Mouse (Mus musculus): Measurements from ENCODE around the gene Uhrf1. TPM values are rescaled to one million over a fixed set of nuclear protein-coding genes. Genes with fewer than 3 reads are reported as not detected.

The Uhrf1 gene
- total RNA-seq, 2 experiments from 2014 or later = 71.8 to 76.7 TPM

DNA sequence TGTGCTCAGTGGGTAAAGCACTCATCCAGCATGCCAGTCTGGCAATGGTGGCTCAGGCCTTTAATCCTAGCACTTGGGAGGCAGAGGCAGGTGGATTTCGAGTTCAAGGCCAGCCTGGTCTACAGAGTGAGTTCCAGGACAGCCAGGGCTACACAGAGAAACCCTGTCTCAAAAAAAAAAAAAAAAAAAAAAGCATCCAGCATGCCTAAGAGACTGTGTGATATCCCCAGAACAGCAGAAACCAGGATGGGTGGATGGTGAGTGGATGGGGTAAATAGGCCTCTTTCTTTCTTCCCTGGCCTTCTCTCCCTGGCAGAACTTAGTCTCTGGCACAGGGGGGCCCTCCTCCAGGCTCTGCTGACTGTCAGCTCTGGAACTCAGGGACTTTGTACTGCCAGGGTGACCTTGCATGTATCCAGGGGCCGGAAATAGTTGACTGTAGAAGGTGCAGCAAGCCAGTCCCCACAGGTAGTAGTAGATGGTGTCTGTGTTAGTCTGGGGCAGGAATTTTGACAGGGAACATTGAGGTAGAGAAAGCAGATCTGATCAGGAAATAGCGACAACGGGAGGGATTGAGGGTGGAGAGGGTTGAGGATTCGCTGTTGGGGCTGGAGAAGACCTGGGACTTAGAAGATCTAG is 27.2 kb upstream of the Uhrf1 start:
- DNase-seq = peak; percentile 43

DNA sequence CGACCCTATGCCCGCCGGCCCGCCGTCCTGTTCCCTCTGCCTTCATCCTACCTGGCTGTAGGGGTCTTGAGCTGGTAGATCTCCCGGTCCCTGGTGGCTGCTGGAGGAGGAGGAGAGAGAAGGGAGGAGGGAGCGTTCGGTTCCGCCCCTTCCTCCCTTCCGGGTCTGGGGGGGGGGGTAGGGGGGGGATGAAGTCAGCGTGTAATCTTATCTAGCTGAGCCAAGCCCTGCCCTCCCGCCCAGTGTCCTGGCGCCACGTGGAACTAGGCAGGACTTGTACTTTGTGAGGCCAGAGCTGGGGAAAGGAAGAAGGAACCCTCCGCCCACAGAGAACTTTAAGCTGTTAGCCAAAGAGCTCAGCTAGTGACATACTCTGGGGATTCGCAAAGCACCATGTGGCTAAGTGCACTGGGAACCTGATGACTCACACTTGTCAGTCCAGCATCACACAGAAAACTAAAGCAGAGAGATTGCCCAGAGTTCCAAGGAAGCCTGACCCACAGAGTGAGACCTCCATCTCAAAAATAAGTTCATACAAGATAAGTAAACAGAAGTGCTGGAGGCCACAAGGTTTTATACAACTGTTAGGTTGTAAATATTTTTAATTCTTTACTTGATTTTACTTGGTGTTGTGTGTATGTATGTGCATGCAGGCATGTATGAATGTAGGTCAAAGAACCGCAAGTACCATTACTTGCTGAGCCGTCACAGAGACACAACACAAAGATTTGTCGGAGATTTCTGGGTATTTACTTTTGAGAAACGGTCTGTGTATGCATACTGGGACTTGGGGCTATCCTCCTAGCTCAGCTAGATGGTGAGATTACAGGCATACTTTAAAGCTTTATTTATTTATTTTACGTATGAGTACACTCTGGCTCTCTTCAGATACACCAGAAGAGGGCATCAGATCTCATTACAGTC is 26.2 kb upstream of the Uhrf1 start, which contains the start of gene Ticam1:
Gene Ticam1 (minus strand): TSS at position 144 of the 924 bp plus-strand sequence.
- DNase-seq = peak; percentile 93

DNA sequence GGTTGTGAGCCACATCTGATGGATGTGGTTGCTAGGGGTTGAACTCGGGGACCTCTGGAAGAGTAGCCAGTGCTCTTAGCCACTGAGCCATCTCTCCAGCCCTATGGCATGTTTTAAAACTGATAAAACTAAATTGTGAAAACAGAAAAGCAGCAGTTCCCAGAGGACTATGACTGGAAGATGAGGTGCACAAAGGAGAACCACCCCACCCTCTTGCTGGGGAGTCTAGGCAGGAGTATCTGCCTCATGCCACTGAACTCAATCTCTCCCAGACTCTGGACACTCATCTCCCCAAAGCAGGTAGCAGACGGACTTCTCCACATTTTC is 25.6 kb upstream of the Uhrf1 start:
- DNase-seq = no peak

DNA sequence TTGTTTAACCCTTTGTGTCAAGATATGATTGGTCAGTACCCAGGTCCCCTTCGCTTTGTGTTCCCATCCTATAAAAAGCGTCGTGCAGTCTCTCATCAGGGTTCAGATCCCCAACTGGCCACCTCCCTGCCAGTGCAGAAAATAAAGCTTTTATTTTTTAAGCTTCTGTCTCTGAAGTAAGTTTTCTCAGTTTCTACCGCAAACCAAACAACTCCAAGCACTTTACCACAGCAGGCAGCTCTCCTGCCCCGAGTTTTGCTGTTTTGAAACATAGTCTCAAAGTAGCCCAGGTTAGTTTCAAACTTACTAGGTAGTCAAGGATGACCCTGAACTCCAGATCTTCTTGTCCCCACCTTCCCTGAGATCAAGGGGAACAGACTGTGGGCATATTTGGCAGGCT is 24.8 kb upstream of the Uhrf1 start:
- DNase-seq = no peak

DNA sequence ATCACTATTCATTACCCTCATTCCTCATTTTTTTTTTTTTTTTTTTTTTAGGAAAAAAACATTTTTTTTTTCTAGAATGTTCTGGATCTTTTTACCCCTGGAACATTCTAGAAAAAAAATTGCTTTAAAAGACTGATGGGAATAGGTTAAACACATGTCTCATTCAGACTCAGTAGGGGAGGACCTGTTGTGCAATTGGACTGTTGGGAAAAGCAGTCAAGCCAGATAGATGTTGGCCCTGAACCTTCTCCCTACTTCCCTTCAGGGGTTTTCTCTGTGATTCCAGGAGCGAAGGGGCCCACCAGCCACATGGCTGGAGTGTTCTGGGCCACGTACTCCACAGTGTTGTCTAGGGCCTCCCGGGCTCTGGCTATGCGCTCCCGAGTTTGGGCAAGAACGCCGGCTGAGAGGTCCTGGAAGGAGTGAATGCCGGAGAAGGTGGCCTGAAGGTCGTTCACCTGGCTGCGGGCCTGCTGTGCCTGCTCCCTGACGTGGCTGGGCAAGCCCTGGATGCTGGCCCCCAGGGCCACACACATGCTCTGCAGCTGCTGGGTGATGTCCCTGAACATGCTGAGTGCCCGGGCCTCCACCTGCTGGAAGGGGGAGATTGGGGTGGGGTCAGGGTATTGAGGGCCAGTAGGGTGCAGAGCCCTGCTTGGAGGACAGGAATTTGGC is 23.5 kb upstream of the Uhrf1 start:
- peak; percentile 58 for DNase-seq

DNA sequence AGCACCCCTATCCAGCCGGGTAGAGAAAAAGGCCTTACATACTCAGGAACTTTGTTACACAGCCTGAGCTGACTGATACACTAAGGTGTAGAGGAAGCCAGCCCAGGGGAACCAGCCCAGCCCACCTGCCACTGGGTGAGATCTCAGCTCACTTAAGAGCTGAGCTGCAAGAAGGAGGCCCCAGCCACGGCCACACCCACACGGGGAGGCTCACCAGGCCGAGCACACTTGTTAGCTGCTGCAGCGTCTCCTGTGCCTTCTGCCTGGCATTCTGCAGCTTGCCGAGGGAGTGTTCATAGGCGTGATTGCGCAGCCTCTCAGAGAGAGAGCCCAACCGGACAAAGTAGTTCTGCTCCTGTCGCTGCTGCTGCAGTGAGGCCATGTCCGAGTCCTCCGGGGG is 21.9 kb upstream of the Uhrf1 start:
- no peak for DNase-seq

DNA sequence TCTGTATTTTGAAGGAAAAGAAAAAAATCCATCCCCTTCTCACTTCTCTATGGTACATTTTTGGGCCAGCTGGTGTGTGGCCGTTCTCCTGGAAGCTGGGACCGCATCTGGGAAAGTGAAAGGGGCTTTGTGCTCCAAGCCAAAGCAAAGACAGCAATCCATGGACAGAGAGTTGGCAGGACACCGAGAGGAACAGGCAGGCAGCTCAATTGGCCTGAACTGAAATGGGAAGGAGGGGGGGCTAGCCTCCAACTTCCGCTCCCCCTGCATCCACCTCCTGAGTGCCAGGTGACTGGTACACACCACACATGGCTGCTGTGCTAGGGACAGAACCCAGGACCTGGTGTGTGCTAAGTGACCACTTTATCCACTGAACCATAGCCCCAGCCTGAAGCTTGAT is 20.3 kb upstream of the Uhrf1 start:
- DNase-seq = no peak

DNA sequence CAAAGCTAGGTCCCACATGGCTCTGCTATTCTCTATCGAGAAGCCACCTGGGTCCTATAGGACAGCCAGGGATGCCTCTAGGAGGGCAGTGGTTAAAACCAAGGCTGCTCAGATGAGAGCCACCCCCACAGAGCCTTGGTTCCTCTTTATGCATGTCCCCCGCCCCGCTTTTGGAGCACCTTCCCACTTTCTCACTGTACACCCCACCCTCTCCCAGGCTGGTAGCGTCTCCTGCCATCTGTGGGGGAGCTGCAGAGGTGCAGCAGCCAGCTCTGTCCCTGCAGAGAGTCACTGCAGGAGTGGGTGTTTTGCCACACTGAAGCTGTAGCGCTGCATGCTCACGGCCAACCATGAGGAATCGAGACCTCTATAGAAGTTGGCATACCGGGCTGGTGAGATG is 19.8 kb upstream of the Uhrf1 start:
- DNase-seq = no peak

DNA sequence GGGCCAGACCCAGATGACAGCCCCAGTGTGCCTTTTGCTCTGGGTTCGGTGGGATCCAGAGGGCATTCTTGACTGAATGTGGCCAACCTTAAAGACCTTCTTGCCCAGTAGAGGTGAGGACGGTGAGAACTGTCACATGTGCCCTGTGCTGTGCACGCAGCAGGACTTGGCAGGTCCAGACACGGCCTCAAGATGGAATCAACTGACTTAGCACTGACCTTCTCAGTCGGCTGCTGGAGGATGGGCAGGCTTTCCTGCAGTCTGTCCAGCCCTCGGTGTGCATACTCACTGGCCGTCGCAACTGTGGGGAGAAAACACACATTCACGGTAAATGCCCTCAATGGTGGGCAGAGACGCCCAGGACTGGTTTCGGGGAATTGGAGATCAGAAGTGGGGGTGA is 17.1 kb upstream of the Uhrf1 start:
- no peak for DNase-seq

DNA sequence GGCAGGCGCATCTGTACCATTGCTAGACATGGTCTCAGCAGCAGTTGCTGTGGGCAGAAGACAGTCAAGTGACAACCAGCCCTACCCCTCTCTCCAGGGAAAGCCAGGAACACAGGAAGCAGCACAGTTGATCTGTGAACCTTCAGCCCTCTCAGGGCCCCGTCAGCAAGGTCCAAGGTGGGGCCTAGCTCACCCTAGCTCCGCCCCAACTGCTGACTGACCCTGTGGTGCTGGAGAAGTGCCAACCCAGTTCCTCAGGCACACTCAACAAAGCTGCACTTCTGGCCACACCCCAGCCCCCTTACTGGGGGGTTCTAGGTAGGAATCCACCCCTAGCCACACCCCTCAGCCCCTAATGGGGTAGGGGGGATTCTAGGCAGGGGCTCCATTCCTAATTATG is 15.3 kb upstream of the Uhrf1 start:
- peak; percentile 72 for DNase-seq

DNA sequence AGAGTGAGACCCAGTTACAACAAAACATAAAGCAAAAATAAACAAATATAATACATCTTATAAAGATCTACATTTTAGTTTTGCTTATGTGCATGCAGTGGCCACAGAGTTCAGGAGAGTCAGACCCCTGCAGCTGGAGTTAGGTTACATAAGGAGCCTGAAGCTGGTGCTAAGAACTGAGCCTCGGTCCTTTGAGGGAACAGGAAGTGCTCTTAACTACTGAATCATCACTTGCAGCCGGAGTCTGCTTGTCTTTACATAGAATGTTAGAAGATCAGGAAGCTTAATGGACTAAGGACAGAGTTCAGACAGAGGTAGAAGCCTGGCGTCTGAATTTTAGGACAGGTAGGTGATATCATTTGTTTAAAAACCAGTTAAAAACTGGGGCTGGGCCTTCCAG is 14.3 kb upstream of the Uhrf1 start:
- no peak for DNase-seq

DNA sequence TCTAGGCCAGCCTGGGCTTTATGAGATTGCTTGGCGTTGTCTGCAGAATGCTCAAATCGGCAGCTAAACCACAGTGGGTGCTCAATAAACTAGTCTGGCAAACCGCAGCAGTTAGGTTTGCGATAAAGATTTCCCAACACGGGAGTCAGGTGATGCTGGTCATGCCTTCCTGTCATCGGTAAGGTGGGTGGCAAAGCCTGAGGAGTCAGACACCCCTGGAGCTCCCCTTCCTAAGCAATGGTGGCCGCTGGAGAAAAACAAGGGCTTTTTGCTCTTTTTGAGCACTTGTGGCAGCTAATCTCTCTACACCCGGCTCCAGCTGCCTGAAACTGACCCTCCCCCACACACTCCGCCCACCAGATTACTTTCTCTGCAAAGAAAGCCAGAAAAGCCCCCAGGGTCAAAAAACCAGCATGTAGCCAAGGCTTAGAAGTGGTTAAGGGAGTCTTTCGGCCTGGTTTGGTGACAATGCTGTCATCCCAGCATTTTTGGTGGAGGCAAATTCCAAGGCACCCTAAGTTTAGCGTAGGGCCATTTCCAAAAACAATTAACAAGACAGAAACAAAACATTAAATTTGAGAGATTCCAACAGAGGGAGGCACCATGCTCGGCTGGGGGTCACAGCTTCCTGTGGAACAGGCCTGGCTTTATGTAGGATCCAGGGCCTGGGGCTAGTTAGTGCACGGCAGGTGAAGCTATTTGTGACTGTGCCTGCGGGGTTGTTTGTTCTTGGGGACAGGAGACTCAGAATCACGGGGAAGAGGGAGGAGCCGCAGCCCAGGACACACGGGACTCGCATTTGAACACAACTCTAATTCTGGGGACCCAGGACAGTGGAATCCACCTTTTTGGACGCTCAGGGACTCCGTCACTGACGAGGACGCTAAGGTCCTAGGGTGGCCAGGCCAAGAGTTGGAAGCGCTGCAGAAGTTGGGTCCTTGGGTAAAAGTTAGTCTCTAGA is 13.5 kb upstream of the Uhrf1 start:
- DNase-seq = peak; percentile 78

DNA sequence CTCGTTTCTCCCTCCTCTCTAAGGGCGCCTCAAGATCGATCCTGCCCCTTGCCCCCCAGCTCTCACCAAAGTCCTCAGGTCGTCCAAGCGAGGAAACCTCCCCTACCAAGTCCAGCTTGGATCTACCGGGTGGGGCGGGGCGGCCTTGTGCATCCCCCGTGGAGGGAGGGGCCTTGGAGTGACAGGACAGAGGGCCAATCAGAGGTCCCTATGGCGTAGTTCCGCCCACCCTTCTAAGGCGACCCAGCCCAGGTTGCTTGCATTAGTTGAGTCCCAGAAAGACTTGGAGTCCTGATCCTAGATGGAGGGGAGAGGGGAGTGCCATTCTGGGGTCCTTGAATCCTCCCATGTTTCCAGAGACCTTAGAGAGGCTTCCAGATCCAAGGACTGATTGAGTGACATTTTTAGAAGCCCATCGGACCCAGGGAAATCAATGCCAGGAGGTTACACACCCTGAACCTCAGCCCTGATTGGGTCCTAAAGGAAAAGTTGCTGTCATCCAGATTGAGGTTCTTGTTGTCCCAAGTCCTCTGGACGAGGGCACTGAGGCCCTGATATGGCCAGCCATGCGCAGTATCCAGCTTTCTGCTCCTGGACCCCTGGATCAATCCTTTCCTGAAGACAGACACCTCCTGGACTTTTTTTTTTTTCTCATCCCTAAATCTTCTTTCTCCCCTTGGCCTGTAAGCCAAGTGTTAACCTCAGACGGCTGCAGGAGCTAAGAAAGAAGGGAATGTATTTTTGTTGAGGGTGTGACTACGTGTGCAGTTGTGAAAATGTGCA is 12.5 kb upstream of the Uhrf1 start:
- DNase-seq = peak; percentile 99

DNA sequence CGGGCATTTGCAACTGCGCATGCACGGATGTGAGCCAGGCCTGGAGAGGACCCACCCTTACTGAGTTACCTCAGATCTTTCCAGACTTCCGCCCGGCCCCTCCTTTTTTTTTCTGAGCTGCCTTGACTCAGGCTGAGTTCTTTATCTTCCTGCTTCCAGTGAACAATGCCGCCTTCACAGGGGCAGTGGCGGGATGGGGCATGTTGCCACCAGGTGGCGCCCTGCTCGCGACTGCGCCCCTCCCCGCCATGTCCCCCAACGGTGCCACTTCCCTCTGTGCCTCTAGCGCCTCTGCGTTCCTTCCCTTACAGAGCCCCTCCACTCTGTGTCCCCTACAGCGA is 12.0 kb upstream of the Uhrf1 start:
- peak; percentile 93 for DNase-seq

DNA sequence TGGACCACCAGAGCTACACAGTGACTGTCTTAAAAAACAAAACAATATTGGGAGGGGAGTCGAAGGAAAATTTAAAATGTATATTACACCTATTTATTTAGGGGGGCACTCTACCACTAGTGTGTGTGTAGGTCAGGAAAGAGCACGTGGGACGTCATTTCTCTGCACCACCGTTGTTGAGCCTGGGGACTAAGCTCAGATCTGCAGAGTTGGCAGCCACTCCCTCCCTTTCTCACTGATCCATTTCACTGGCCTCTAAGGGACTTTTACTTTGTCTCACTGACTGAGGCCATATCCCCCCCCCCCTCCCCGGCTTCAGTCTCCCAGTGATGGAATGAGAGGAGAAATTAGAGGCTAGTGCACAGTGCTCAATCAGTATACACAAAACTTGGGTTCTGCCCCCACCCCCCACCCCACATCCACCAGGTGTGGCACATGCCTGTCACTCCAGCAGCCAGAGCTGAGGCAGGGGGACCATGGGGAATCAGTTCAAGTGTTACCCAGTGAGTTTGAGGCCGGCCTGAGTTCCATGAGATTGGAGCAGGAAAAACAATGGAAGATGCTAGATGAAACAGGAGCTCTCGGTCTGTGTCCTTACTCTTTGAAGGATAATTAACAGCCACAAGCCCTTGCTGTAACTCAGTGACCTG is 11.2 kb upstream of the Uhrf1 start:
- no peak for DNase-seq

DNA sequence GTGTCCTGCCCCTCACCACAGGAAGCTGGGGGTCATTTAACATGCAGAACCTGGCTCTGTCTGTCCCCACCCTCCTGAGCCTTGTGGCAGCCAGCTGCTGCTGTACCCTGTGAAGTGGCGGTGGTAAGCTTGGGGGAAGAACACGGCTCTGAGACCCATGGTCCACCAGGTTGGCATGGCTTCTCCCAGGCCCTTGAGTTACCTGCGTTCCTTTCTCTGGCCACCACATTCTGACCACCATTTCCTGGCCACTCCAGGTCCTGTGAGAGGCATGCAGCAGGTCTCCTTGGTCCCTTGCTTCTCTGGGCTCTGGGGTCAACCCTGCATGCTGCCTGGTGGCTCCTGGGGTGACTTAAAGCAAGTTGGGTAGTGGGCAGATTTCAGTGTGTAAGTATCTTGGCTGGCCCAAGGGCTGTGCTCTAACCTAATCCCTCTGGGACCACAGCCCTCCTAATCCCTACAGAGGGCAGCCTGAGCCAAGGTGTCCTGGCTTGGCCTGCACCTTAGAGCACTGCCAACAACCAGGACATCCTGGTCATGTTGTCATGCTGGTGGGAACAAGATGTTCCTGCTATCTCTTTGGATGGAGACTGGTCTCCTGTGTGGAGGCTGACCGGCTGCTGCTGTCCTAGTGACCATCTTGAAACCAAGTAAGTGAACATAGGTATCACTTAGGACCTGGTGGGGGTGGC is 10.4 kb upstream of the Uhrf1 start, which contains the start of gene Plin3:
Gene Plin3 (minus strand): TSS at position 343 of the 692 bp plus-strand sequence.
- DNase-seq = no peak

DNA sequence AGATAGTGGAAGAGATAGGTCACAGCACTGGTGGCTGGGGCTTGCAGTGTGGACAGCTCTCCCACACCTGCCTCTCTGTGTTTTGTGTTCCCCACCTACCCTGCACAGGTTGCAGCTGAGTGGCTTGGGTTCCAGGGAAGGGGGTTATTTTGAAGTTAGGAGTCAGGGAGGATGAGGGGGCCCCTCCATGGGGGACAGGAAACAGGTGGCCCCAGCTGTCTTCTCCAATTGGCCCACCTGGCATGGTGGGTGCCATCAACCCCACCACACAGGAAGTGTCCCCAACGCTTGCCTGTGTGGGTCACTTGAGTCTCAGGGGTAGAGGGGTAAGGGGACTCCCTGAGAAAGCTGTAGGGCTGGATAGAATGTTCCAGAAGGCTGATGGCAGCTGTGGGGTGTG is 9.8 kb upstream of the Uhrf1 start:
- DNase-seq = no peak

DNA sequence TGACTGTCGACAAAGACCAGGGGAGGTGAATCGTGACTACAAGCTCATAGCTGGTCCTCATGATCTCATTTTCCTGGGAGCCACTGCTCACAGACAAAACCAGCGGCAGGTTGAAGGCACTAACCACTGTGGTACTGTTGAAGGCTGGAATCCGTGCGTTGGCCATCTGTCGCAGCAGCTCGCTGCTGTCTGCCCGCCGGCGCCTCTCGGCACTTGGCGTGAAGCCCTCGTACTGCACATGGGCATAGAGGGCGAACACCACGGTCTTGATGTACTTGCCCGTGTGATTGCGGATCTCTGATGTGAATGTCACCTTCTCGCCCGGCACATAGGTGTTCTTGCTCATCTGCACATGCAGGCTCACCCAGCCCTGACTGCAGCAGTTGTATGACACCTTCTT is 8.9 kb upstream of the Uhrf1 start:
- DNase-seq = no peak

DNA sequence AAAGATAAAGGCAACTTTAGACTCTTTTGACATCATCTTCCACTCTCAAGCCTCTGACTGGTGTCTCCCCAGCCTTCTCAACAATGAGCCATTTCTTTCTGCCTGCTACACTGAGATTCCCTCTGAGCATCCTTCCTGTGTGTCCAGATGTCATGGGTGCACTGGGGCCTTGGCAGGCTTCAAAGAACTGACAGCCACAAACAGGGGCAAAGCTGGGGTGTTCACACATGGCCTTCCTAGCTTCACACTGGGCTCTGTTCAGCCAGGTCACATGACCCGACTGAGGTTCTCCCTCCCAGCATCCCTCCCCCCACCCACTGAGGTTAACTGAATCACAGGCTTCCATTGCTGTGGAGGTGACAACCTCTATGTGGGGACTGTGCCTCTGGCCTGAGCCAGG is 6.9 kb upstream of the Uhrf1 start:
- no peak for DNase-seq

DNA sequence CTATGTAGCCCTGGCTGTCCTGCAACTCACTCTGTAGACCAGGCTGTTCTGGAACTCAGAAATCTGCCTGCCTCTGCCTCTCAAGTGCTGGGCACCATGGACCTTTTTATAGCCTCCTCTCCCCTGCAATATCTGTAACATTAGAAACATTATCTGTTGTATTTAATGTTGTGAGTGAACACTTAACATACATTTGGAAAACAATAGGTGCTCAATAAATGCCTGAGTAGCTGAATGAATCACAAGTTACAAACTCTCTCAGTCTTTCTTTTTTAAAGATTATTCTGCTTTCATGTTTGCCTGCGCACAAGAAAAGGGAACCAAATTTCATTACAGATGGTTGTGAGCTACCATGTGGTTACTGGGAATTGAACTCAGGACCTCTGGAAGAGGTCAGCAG is 4.9 kb upstream of the Uhrf1 start:
- DNase-seq = no peak
